Mouse (Mus musculus) C2C12 (cell line): ENCODE data around the gene Fnbp1. TPM values are rescaled to one million over a fixed set of nuclear protein-coding genes. Genes with fewer than 3 reads are reported as not detected.
"Not testable (repeated sequence)": the region's sequence is repeated elsewhere in the genome, so short reads cannot be mapped to it uniquely, and the experiment has no call there.

Experiments used
- H3K27me3 ChIP-seq: one replicate; pipeline ENCODE4 v1.6.1; 2011; ENCODE audit not compliant: control insufficient read depth, insufficient read depth, insufficient read length
- H3K36me3 ChIP-seq: one replicate; pipeline ENCODE4 v1.6.1; 2011; ENCODE audit not compliant: control insufficient read depth, insufficient read depth
- H3K4me3 ChIP-seq: one replicate; pipeline ENCODE4 v1.5.1; 2011; ENCODE audit warnings: mild to moderate bottlenecking, control low read depth; ENCODE audit not compliant: poor library complexity, insufficient read depth, severe bottlenecking
- H3K79me2 ChIP-seq: one replicate; pipeline ENCODE4 v1.6.1; 2011; ENCODE audit not compliant: control insufficient read depth, insufficient read depth
- H3K79me3 ChIP-seq: one replicate; pipeline ENCODE4 v1.6.1; 2011; ENCODE audit warnings: low read depth, control low read depth
- H3ac ChIP-seq: one replicate; pipeline ENCODE3; 2011; ENCODE audit warnings: low read depth; ENCODE audit not compliant: control insufficient read depth, insufficient read length
- CEBPB ChIP-seq: IDR thresholded peaks from one replicate; pipeline ENCODE4 v1.6.1; 2011; ENCODE audit warnings: low read depth, mild to moderate bottlenecking, control low read depth, moderate library complexity
- CTCF ChIP-seq: IDR thresholded peaks from one replicate; pipeline ENCODE4 v1.5.1; 2011; ENCODE audit not compliant: control insufficient read depth, insufficient read depth, insufficient read length
- FOSL1 ChIP-seq: IDR thresholded peaks from one replicate; pipeline ENCODE4 v1.8.0; 2011; ENCODE audit warnings: mild to moderate bottlenecking, low read length; ENCODE audit not compliant: poor library complexity, insufficient read depth, severe bottlenecking
- MAX ChIP-seq: IDR thresholded peaks from one replicate; pipeline ENCODE4 v1.6.1; 2011; ENCODE audit warnings: mild to moderate bottlenecking, control low read depth
- MYOD1 ChIP-seq: IDR thresholded peaks from one replicate; pipeline ENCODE4 v1.6.1; 2011; ENCODE audit warnings: low read depth; ENCODE audit not compliant: control insufficient read depth, insufficient read length
- MYOG ChIP-seq: IDR thresholded peaks from one replicate; pipeline ENCODE4 v1.6.1; 2011; ENCODE audit not compliant: control insufficient read depth, insufficient read length; ENCODE audit errors: extremely low read depth
- USF1 ChIP-seq: IDR thresholded peaks from one replicate; pipeline ENCODE4 v1.6.1; 2011; ENCODE audit warnings: low read depth, mild to moderate bottlenecking, control low read depth, moderate library complexity
- polyA plus RNA-seq: library from polyadenylated mRNA; unstranded; fragments of >200 nt; fragmentation: generic; extraction: Trizol; gene quantifications from one replicate; pipeline ENCODE4 v1.2.1, GENCODE M21; 2012; ENCODE audit warnings: missing spikeins

The Fnbp1 gene
- polyA plus RNA-seq, 1 experiment, result 13.5 TPM

GRCm38 (mm10) chr2:31179471-31179870 is 37.7 kb upstream of the Fnbp1 start:
- Histone ChIP-seq H3K79me3 (no peaks in the 10 kb centered on the region), H3K36me3 (peaks cover 82% of the 10 kb centered on the region), H3K27me3 (no peaks in the 10 kb centered on the region), H3K4me3 (no peak overlapping the region), H3K79me2 (no peaks in the 10 kb centered on the region), H3ac (no peak overlapping the region)
- no peak for TF ChIP-seq CEBPB
- TF ChIP-seq MYOD1, result no peak
- no peak for TF ChIP-seq USF1
- TF ChIP-seq MAX, result no peak
- no peak for TF ChIP-seq MYOG
- no peak for TF ChIP-seq FOSL1
- TF ChIP-seq CTCF, result no peak

DNA sequence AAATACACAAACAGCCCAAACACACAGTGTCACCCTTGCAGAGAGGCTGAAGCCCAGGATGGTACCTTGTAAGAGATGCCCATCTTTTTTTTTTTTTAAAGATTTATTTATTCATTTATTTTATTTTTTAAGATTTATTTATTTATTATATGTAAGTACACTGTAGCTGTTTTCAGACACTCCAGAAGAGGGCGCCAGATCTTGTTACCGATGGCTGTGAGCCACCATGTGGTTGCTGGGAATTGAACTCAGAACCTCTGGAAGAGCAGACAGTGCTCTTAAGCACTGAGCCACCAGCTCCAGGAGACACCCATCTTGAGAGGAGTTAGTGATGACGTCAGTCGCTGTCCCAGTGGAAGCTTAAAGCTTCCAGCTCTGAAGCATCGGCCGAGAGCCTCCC is 36.8 kb upstream of the Fnbp1 start:
- H3K36me3 ChIP-seq, result peaks cover 82% of the 10 kb centered on the region

GRCm38 (mm10) chr2:31173290-31173689 is 31.5 kb upstream of the Fnbp1 start:
- Histone ChIP-seq H3K4me3 (no peak overlapping the region), H3K79me3 (no peaks in the 10 kb centered on the region), H3K79me2 (no peaks in the 10 kb centered on the region), H3K27me3 (no peaks in the 10 kb centered on the region), H3K36me3 (peaks cover 90% of the 10 kb centered on the region), H3ac (no peak overlapping the region)
- TF ChIP-seq FOSL1 (no peak), CTCF (no peak), MYOG (no peak), MAX (no peak), MYOD1 (no peak), CEBPB (no peak), USF1 (no peak)

More for the DNA sequence above, 36.8 kb upstream of the Fnbp1 start:
- not testable (repeated sequence) for H3K27me3 ChIP-seq, H3ac ChIP-seq, H3K79me2 ChIP-seq, H3K79me3 ChIP-seq, H3K4me3 ChIP-seq

DNA sequence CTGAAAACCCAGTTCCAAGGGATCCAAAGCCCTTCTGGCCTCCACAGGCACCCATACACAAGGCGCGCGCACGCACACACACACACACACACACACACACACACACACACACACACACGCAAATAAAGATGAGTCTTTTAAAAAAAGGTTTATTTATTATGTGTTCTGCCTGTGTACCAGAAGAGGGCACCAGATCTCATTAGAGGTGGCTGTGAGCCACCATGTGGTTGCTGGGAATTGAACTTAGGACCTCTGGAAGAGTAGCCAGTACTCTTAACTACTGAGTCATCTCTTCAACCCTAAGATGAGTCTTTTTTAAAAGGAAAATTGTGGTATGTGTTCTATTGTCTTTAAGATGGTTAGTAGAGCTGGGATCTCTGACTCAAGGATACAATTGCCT is 30.7 kb upstream of the Fnbp1 start:
- no peaks in the 10 kb centered on the region for H3K79me2 ChIP-seq
- H3K27me3 ChIP-seq, result no peaks in the 10 kb centered on the region
- peaks cover 87% of the 10 kb centered on the region for H3K36me3 ChIP-seq
- TF ChIP-seq CTCF (no peak), USF1 (no peak), CEBPB (no peak)
- H3ac ChIP-seq, result no peak overlapping the region
- no peak overlapping the region for H3K4me3 ChIP-seq
- H3K79me3 ChIP-seq, result no peaks in the 10 kb centered on the region

- H3ac ChIP-seq, result no peak overlapping the region
- TF ChIP-seq CTCF (no peak), FOSL1 (no peak), USF1 (no peak), MYOG (no peak), CEBPB (no peak), MYOD1 (no peak), MAX (no peak)
- H3K79me2 ChIP-seq, result peaks cover 5% of the 10 kb centered on the region
- no peaks in the 10 kb centered on the region for H3K27me3 ChIP-seq
- H3K36me3 ChIP-seq, result peaks cover 86% of the 10 kb centered on the region
- H3K4me3 ChIP-seq, result no peak overlapping the region
- no peaks in the 10 kb centered on the region for H3K79me3 ChIP-seq
These were observed 30.2 kb upstream of the Fnbp1 start for GRCm38 (mm10) chr2:31172001-31172400.

GRCm38 (mm10) chr2:31170164-31170563 is 28.4 kb upstream of the Fnbp1 start:
- Histone ChIP-seq H3K79me3 (peaks cover 5% of the 10 kb centered on the region), H3K79me2 (peaks cover 24% of the 10 kb centered on the region), H3K36me3 (peaks cover 79% of the 10 kb centered on the region), H3K4me3 (no peak overlapping the region), H3K27me3 (no peaks in the 10 kb centered on the region), H3ac (no peak overlapping the region)
- TF ChIP-seq USF1 (no peak), MYOG (no peak), CEBPB (no peak), FOSL1 (no peak), MYOD1 (no peak), MAX (no peak), CTCF (no peak)

GRCm38 (mm10) chr2:31169001-31169400 is 27.2 kb upstream of the Fnbp1 start:
- peaks cover 69% of the 10 kb centered on the region for H3K36me3 ChIP-seq
- H3ac ChIP-seq, result no peak overlapping the region
- H3K27me3 ChIP-seq, result no peaks in the 10 kb centered on the region
- H3K79me2 ChIP-seq, result peaks cover 35% of the 10 kb centered on the region
- H3K79me3 ChIP-seq, result peaks cover 15% of the 10 kb centered on the region
- H3K4me3 ChIP-seq, result no peak overlapping the region
- TF ChIP-seq MYOD1 (no peak), USF1 (no peak), MYOG (no peak), FOSL1 (no peak), CTCF (no peak)

GRCm38 (mm10) chr2:31167571-31167970 is 25.8 kb upstream of the Fnbp1 start:
- Histone ChIP-seq H3K36me3 (peaks cover 57% of the 10 kb centered on the region), H3K79me2 (peaks cover 49% of the 10 kb centered on the region), H3K79me3 (peaks cover 19% of the 10 kb centered on the region)
- not testable (repeated sequence) for H3K27me3 ChIP-seq, H3K4me3 ChIP-seq, H3ac ChIP-seq
